Mouse (Mus musculus) embryo, embryonic 11.5 days (tissue): ENCODE measurements around the gene Spata31d1a.
"Not testable (repeated sequence)": the region's sequence is repeated elsewhere in the genome, so short reads cannot be mapped to it uniquely, and the experiment has no call there.

ENCODE experiments used
- DNase-seq: peaks from one replicate; pipeline ENCODE4 v3.0.0-alpha.2; 2012; ENCODE audit warnings: low read depth, low spot score

Gene Spata31d1a

DNA sequence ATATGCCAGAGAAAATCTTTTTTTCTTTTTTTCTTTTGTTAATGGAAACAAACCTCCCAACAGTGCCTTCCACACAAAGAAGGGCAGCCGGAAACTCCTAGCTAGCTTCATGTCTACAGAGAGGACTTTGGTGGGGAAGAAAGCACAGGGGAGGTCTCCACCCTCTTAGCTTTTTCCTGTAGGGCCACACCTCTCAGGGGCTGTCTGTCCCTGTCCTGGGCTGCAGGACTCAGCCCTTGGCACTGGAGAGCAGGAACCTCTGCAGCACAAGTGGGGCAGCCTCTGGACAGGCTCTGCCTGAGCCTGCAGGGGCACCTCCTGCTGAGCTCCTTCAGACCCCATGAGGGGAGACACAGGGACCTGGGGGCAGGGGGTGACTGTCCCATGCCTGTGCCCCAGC is 10.0 kb downstream of the Spata31d1a start:
- not testable (repeated sequence) for DNase-seq

DNA sequence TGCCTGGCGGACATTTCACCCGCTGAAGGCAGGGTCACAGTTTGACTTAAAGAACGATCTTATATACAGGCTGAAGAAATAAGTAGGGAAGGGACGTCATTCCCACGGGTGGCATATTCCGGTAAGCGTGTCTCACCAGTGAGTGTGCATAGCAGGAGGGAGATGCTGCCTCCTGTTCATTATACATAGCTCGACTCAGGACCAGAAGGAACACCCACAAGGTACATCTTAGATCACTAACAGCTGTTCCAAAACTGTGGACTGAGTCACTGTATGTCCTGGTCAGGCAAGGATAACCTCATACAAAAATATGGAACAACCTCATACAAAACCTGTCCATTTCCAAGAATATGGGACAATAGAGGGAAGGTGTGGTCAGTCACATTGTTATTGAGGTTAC is 11.0 kb downstream of the Spata31d1a start:
- no peak for DNase-seq

DNA sequence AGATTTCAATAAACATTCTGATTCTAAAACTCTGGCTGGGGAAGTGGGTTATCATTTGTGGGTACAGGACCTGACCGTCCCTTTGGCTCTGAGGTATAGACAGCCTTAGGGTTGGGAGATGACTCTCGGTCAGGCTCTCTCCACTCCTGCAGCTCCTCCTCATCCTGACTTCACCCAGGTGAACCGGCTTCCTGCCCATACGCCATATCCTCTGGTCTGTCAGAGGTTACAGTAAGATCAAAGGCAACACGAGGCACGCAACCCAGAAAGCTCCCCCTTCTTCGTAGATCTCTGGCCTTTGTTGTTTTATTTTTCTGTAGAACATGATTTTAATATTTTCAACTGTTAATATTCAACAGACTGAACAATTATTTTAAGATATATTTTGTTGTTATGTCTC is 14.3 kb downstream of the Spata31d1a start:
- DNase-seq = no peak

DNA sequence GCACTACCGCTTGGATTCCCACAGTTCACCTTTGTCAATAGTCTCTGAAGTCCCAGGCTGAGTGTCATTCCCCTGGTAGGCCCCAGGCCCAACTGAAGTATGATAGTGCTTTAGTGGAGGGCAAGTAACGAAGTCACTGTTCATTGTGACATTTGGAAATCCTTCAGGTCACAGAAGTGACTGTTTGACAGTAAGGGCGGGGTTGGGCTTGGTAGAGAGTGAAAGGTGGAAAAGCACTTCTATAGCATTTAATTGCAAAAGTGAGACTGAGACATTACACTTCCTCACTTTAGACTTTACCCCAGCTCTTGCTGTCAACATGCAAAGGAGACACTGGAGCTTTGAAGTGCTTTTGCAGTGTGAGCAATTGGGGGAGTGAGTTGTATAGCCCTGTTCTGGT is 16.1 kb downstream of the Spata31d1a start, which contains the start of gene 4921517D22Rik:
TSS of gene 4921517D22Rik (minus strand) at position 101 of the 400 bp plus-strand sequence.
- no peak for DNase-seq

DNA sequence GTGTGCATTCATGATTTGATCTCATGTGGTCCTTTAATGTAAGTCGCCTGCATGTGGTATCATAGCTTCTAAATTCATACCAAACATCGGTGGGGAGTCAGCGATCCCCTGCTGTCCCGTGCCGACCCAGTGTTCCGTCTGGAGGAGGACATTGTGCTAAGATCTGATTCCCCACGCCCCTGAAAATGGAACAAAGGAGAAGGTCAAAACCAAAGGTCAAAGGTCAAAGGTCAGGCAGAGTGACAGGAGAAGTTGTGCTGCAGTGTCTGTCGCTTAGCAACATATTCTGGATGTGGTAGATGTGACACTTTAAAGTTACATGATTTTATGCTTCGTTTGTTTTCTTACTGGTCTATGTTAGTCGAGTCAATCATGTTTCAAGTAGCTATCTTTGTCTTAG is 18.7 kb downstream of the Spata31d1a start:
- DNase-seq = no peak

DNA sequence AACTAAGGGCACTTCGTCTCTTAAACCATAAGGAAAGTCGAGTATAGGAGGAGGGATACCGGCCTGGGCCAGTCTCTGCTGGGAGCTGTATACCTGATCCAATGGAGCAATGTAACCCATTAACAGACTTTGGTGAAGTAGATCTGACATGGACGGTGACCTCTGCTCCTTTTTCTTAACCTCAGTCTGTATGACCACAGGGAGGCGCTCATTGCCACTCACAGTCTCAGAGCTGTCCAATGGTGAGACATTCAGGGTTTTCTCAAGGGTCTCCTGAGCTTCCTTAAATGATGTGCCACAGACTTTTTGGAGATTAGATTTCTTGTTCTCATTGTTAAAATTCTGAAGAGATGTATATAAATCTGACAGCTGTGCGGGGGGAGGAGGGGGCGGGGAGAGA is 19.6 kb downstream of the Spata31d1a start:
- no peak for DNase-seq

DNA sequence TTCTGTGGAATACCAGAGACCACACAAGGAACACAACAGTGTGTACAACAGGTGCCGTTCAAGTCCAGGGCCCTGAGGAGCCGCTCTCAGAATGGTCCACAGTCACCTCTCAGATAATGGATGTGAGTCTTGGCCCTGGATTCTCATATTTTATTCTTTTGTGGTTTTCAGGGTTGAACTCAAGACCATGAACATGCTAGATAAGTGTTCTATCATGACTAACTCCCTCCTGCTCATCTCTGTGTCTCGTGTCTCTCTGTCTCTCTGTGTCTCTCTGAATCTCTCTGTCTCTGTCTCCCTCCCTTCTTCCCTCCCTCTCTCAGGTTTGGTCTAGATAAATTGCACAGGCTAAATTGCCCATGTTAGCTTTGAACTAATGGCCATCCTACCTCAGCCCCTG is 20.3 kb downstream of the Spata31d1a start:
- DNase-seq = no peak

DNA sequence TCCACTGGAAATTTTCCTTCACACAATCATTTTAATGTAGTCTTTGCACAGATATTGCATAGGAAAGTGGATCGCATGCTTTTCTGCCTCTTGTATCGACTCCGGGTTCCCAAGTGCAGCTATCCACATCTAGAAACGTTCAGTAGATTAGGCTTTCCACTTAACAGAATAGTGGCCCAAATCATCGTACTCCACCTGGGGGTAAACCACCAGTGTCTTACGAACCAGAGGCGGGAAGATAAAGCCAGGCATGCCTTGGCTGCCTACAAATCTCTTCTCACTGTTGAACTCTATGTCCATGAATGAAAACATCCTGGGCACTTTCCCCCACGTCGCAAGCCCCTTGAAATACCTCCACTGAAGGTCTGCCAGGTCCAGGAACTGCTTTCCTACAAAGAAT is 20.8 kb downstream of the Spata31d1a start:
- DNase-seq = no peak

DNA sequence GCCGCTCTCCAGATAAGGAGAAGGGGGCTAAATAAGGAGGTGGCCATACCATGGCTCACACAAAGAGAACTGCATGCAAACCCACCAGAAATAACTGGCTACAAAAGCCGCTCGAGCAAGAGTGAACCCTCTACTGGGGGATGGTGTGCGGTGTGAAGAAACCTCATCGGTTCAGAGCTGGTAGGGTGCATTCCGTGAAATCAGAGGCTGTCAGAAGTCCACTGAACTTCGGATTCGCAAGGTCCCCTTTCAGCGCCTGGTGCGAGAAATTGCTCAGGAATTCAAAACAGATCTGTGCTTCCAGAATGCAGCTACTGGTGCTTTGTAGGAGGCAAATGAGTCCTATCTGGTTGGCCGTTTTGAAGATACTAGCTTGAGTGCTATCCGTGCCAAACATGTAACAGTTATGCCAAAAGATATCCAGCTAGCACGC is 21.8 kb downstream of the Spata31d1a start:
- no peak for DNase-seq

DNA sequence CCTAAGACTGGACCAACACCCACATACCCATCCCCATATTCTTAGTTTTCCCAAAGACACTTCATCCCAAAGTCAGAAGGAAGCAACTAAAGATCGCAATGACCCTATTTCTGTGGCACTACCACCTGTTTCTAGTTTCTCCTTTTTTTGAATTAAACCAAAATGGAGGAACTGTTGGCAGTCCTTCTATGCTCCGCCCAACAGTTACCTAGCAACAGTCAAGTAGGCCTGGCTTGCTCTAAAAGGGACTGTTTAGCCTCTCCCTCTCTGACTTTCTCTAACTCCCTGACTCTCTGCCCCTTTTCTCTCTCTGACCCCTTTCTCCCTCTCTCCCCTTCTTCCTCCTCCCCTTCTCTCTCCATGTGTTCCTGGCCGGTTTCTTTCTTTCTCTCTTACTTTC is 24.9 kb downstream of the Spata31d1a start:
- DNase-seq = no peak

DNA sequence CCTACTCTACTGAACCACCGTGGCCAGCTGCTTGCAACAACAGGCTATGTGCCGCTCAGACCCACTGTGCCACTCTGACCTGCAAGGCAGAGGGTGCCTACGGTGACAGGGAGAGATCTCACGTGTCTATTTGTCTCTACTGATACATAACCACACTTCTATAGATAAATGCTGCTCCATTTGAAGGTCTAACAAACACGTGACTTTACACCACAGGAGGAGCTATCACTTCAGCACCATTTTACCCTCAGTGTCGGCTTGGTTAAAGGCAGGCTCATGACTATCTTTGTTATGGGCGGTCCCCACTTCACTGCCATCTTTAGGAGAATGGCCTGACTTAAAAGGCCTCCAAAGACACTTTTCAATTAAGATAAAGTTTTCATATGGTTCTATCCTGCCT is 27.5 kb downstream of the Spata31d1a start:
- no peak for DNase-seq

DNA sequence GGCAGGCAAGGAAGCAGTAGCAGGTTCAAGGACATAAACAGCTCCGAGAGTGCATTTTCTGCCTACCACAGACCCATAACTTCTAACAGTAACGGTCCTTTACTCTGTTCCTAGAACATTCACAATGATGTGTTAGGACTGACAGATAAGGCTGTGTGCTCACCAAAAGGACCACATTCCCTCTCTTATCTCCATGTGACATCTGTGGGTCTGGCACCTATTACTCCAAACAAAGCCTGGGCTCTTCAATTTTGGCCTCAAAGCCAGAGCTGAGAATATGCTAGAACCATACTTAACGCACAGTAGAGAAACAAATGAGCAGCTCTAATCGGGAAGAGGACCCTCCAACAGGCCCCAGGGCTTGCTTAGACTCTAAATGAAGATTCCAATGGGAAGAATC is 30.2 kb downstream of the Spata31d1a start:
- DNase-seq = no peak

DNA sequence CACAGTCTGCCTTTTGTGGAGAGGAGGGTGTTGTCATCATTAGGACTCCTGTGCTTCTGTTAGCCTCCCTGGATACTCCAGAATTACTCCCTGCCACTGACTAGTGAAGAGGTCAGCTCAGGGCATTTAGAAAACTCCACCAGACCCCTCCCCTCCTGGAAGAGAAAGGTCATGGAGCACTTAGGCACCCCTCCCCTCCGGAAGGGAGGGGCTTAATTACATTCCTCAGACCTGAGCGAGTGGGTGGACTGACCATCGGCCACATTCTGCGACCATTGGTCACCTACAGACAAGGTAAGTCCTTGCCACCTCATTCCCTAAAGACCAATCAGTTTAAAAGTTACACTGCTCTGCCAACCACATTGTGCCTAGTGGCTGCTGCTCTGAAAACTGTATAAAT is 30.8 kb downstream of the Spata31d1a start:
- no peak for DNase-seq

DNA sequence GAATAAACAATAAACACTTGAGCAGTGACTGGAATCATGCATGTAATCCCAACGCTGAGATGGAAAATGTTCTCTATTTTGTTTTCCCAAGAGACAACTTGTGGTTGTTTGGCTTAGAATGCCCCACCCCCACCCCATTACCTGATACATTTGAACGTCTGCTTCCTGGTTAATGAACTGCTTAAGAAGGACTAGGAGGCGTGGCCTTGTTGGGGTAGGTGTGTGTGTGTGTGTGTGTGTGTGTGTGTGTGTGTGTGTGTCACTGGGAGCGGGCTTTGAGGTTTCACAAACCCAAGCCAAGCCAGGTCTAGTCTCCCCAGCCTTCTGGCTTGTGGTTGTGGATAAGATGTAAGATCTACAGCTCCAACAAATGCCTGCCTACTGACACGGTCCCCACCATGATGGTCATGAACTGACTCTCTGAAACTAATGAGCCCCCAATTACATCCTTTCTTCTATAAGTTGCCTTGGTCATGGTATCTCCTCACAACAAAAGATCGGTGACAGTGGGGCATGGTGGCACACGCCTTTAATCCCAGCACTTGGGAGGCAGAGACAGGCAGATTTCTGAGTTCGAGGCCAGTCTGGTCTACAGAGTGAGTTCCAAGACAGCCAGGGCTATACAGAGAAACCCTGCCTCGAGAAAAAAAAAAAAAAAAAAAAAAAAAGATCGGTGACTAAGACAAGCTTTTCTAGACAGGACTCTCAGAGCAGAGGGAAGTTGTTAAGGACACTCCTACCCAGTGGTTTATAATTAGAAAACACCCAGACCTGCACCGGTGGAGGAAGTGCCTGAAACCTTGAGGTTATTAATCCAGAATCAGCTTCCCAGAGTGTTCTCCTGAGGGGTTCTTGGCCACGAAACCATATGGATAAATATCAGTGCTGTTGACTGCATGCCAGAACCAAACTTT is 33.6 kb downstream of the Spata31d1a start:
- no peak for DNase-seq

DNA sequence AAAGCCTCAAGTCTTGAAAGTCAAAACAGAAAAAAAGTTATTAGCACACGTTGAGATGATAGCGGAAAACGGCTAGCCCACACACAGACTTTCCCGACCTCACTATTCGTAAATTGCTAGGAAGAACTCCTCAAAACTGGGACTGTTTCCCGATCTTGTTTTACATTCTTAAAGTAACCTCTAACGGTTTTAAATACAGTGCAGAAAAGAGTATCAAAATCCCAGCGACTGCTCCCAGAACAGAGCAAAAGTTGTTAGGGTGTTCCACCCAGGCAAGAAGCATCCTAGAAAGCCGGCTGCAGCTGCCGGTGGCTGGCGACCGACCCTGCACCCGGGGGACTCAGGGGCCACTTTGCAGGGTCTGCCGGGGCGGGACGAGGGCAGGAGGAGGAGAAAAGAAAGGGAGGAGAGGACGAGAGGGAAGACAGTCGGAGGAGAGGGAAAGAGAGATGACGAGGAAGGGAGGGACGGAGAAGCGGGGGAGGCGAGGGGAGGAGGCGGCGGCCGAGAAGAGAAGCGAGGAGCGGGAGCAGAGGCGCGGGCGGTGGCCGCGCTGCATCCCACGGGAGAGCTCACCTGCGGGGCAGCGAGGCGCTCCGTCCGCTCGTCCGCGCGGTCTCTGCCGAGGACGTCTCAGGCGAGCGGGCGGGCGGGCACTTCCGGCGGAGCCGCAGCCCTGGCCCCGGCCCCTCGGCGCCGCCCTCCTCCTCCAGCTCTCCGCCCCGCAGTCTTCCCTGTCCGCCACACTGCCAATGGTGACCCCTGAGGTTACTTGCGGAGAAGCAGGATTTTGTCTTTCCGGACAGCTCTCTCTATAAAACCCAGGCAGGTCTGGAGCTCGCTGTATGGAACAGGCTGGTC is 34.7 kb downstream of the Spata31d1a start, which contains the start of gene Golm1:
TSS of gene Golm1 (minus strand) at position 661 of the 861 bp plus-strand sequence.
- peak; percentile 55 for DNase-seq

DNA sequence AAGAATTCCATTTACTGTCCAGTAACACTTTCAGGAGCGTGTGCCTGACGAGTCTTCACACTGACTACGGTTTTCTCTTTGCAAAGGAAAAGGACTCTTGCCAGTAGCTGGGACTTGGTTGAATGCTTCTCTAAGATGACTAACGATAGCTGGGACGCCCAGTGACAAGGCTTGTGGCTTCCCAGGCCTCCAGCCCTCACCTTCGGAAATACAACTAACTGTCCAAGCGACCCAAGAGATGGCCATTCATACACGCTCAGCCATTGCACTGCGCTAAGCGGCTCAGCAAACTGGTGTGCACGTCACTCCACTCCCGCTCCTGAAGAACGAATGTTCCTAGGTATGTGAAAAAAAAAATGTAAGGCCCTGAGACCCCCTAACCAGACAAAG is 35.4 kb downstream of the Spata31d1a start:
- peak; percentile 39 for DNase-seq

DNA sequence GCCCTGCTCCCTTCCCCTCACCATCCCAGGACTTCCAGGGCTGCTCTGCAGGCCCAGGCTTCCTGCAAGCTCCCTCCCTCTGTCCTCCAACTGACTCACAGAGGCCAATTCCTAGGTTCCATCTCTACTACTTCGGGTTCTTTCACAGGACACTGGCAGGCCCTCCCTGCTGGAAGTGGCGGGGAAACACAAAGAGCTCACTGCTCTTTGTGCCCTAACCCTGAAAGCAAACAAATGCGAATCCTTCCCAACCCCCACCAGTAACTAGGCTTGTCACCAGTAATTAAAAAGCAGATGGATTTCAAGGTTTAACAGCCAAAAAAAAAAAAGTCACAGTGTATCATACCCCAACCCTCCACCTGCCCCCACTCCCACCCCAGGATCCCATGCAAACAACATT is 35.9 kb downstream of the Spata31d1a start:
- DNase-seq = no peak

DNA sequence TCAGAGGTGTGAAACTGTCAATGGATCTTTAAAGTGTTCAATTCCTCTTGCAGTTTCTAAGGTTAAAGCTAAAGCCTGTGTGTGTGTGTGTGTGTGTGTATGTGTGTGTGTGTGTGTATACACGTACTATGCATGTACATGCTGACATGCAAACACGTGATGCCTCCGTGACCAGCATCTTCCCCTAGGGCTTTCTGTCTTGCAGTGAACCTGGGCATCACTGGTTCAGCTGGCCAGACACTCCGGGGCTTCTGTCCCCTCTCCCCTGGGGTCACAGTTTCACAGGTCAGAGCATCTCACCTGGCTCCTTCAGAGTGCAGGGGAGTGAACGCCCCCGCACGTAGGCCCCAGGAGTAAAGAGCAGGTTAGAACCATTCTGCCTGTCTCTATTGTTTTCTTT is 36.5 kb downstream of the Spata31d1a start:
- no peak for DNase-seq

DNA sequence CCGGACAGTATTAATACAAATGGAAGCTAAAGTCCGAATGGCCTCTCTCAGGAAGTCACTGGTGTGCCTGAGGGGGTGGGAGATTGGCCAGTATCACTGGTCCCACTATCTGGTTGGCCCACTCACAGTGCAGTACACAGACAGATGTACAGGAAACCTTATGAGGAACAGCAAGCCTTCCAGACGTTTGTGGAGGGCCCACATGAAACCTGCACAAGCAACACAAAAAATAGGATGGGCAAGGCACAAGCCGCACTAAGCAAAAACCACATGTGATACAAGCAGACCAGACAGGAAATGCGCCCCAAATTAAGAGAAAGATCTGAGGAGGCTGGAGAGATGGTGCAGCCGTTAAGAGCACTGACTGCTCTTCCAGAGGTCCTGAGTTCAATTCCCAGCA is 37.9 kb downstream of the Spata31d1a start:
- no peak for DNase-seq

DNA sequence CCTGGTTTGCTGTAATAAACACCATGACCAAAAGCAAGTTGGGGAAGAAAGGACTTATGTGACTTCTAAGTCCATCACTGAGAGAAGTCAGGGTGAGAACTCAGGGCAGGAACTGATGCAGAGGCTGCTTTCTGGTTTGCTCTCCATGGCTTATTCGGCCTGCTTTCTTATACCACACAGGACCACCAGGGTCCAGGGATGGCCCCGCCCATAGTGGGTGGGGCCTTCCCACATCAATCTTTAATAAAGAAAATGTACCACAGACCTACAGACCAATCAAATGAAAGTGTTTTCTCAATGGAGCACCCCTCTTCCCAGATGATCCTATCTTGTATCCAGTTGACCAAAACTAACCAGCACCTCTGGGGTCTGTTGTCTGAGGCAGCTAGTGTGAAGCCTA is 38.6 kb downstream of the Spata31d1a start:
- no peak for DNase-seq

DNA sequence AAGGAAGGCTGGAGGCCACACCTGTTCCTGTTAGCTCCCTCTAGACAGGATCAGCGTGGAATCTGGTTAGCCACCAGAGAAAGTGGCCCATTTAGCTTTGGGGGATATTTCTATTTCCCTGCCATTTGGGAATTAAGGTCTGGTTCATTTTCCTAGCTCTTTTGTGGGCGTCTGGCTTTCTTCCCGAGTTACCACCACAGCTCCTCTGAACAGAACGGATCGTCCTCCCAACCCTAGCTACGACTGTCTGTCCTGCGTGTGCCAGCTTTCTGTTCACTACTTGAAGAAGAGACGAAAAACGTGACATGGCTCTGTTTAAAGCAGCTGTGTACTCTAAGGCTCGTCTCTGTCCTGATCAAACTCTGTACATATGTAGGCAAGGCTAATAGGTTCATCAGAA is 40.2 kb downstream of the Spata31d1a start:
- DNase-seq = no peak

DNA sequence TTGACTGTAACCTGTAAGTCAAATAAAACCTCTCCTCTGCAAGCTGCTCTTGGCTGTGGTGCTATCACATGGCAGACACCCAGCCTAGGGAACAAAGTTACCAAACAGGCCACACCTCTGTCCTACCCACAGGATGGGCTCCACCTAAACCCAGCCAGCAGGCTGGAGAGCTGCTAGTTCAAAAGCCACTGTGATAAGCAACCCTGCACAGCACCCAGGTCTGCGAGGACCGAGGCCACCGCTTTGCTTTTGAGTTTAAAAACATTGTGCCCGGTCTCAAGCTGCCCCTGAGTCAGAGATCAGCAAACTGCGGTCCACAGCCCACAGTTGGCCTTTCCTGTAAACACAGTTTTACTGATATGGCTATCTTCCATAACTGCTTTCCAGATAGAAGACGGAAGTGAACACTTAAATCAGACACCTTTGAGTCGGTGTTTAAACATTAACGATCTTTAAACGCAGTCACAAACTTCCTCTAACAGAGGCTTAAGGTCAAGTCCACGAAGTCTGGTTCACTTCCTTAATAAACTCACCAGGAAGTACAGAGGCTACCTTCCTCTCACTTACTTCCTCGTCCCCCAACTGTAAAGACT is 41.5 kb downstream of the Spata31d1a start:
- DNase-seq = no peak
